Mouse (Mus musculus): ENCODE data around the gene Dnajc7.
A peak's percentile ranks its signal among the peaks of the same experiment; 100 is the strongest.

DNA sequence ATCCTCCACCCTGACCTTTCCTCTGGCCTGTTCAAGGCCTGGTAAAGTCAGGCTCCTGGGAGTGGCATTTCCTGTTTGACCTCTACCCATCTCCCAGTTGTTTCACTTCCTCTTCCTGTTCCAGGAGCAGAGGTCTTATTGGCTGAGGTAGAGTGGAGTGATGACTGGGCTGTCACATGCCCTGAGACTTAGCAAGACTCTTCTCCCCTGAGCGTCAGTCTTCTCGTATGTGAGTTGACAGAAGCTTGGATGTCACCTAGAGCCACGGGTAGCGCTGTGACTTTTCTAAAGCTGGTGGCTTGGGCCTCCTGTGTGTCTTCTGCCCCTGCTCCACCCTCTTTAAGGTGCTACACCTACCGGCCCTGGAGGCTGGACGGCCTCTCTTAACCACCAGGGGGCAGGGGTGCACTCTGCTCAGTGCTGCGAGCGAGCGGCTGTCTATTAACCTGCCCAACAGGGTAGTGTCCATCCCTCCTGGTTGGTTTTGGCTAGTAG, 6.8 kb upstream of the Dnajc7 start:
- TF ChIP-seq POLR2A (IDR thresholded peaks at IDR 0.05; ENCODE audit: borderline replicate concordance, insufficient read depth, low read length) (no peak), CTCF (IDR thresholded peaks at IDR 0.05; ENCODE audit: borderline replicate concordance, insufficient read depth, low read depth, low read length) (peak; percentile 72)

Data from cerebellum, adult 2 months (tissue).